Mouse (Mus musculus) common myeloid progenitor, adult 5-6 weeks (primary cell): ENCODE measurements around the gene Adamts12. TPM values are rescaled to one million over a fixed set of nuclear protein-coding genes. Genes with fewer than 3 reads are reported as not detected.

Experiments
- ATAC-seq: replicated peaks from 2 replicates; pipeline ENCODE4 v1.8.0; 2016; ENCODE audit warnings: low read depth, mild to moderate bottlenecking, moderate TSS enrichment, inconsistent platforms; ENCODE audit not compliant: poor library complexity, severe bottlenecking
- total RNA-seq: library from RNA; stranded (forward); fragments of 200-1000, 187-1606 nt; gene quantifications from 2 replicates; pipeline ENCODE4 v1.2.3, GENCODE M21; 2017

Gene Adamts12
- 0.58 and 0.59 TPM in 2 replicates for total RNA-seq

GRCm38 (mm10) chr15:11064558-11065411 lies at the start of gene Adamts12:
Gene Adamts12 (plus strand): TSS chr15:11064790.
- peak; percentile 68 for ATAC-seq

- ATAC-seq, result no peak
Observed at GRCm38 (mm10) chr15:11014931-11015330, 49.7 kb upstream of the Adamts12 start.

- ATAC-seq, result no peak
Observed at GRCm38 (mm10) chr15:11026801-11027561, 37.6 kb upstream of the Adamts12 start.

GRCm38 (mm10) chr15:11030188-11030587 lies 34.4 kb upstream of the Adamts12 start:
- ATAC-seq, result no peak

- no peak for ATAC-seq
Observed at GRCm38 (mm10) chr15:11035947-11036474, 28.6 kb upstream of the Adamts12 start.

GRCm38 (mm10) chr15:11036535-11037375 lies 27.8 kb upstream of the Adamts12 start:
- ATAC-seq, result no peak

- ATAC-seq, result no peak
Observed at GRCm38 (mm10) chr15:11037376-11037695, 27.3 kb upstream of the Adamts12 start.

- no peak for ATAC-seq
Observed at GRCm38 (mm10) chr15:11037711-11038110, 26.9 kb upstream of the Adamts12 start, which contains the start of gene Rxfp3. Gene Rxfp3 (minus strand): TSS chr15:11037991.

- no peak for ATAC-seq
Observed at GRCm38 (mm10) chr15:11038476-11038875, 26.1 kb upstream of the Adamts12 start.

GRCm38 (mm10) chr15:11040067-11040466 lies 24.5 kb upstream of the Adamts12 start:
- no peak for ATAC-seq

- no peak for ATAC-seq
Observed at GRCm38 (mm10) chr15:11041229-11041628, 23.4 kb upstream of the Adamts12 start.

- ATAC-seq, result no peak
Observed at GRCm38 (mm10) chr15:11042828-11043227, 21.8 kb upstream of the Adamts12 start.

GRCm38 (mm10) chr15:11053678-11054439 lies 10.7 kb upstream of the Adamts12 start:
- no peak for ATAC-seq

GRCm38 (mm10) chr15:11054440-11055080 lies 10.0 kb upstream of the Adamts12 start:
- no peak for ATAC-seq

- no peak for ATAC-seq
Observed at GRCm38 (mm10) chr15:11062903-11063302, 1.7 kb upstream of the Adamts12 start.

- ATAC-seq, result peak; percentile 49
Observed at GRCm38 (mm10) chr15:11064160-11064557, 431 bp upstream of the Adamts12 start.

GRCm38 (mm10) chr15:11065528-11066171 lies 1.1 kb downstream of the Adamts12 start:
- no peak for ATAC-seq

GRCm38 (mm10) chr15:11066299-11066698 lies 1.7 kb downstream of the Adamts12 start:
- ATAC-seq, result no peak
